ENCODE assay signal across 17 mouse cellular contexts in genomic region chr12:73274921-73275320, GRCm38 (mm10).
"Had no signal": no experiment of that assay in that cellular context is flagged by ENCODE, and none has a peak within 500 bp of the region (broad histone marks: within the 10 kb centered on the region; RNA-seq: fewer than 3 reads in every experiment).

No protein-coding gene starts in this region.

- H3K9me3 ChIP-seq: lung, embryonic 15.5 days; megakaryocyte, embryonic 14.5 days; midbrain, embryonic 13.5 days; stomach, embryonic 15.5 days had no signal

- H3K4me1 ChIP-seq: lung, embryonic 15.5 days; midbrain, embryonic 13.5 days; midbrain, embryonic 15.5 days; neural tube, embryonic 12.5 days; stomach, embryonic 15.5 days had no signal

- H3K27ac ChIP-seq: lung, embryonic 15.5 days; macrophage; midbrain, embryonic 13.5 days; midbrain, embryonic 15.5 days; neural tube, embryonic 12.5 days; stomach, embryonic 15.5 days; stomach, postnatal 0 days had no signal

- H3K9ac ChIP-seq: lung, embryonic 15.5 days; midbrain, embryonic 13.5 days; midbrain, embryonic 15.5 days; neural tube, embryonic 12.5 days; stomach, embryonic 15.5 days had no signal

- H3K4me2 ChIP-seq: lung, embryonic 15.5 days; midbrain, embryonic 11.5 days; midbrain, embryonic 13.5 days; midbrain, embryonic 15.5 days; neural tube, embryonic 12.5 days; stomach, embryonic 15.5 days had no signal

- H3K27me3 ChIP-seq: lung, embryonic 15.5 days; megakaryocyte, embryonic 14.5 days; midbrain, embryonic 13.5 days; midbrain, embryonic 15.5 days; neural tube, embryonic 12.5 days; stomach, embryonic 15.5 days had no signal

- H3K4me3 ChIP-seq: lung, embryonic 15.5 days; megakaryocyte, embryonic 14.5 days; midbrain, embryonic 13.5 days; midbrain, embryonic 15.5 days; neural tube, embryonic 12.5 days; stomach, embryonic 15.5 days had no signal

- ATAC-seq: lung, postnatal 0 days; midbrain, embryonic 13.5 days; midbrain, embryonic 15.5 days had no signal

- DNase-seq: lung, adult 2 months; lung, postnatal 14 days; lung, postnatal 36 days; right cerebral cortex, postnatal 14 days; thymus, adult 2 months; thymus, postnatal 25 days; thymus, postnatal 4 days had no signal
